8 mouse cellular contexts compared by ENCODE assay signal in genomic region chr4:89688804-89689497, GRCm38 (mm10). TPM values are rescaled to one million over a fixed set of nuclear protein-coding genes. Genes with fewer than 3 reads are reported as not detected.
DNase-seq lines count a peak whose midpoint lies in the region; ATAC-seq lines count a peak whose summit lies in the region.

No protein-coding gene starts in this region.

- peak; percentile 39 for DNase-seq in embryo, embryonic 10 days (ENCODE audit: low spot score)
- DNase-seq in embryo, embryonic 9.5 days (ENCODE audit: extremely low spot score), result no peak
- DNase-seq in R1 (ENCODE audit: low read depth, low spot score), result peak; percentile 60
- no peak for DNase-seq in layer of hippocampus, adult 18-20 months (ENCODE audit: low spot score in 2 of 2)
- no peak for DNase-seq in adrenal gland, postnatal 10 days
- DNase-seq in urinary bladder, postnatal 10 days (ENCODE audit: low spot score), result no peak

- peaks cover 43% of the 10 kb centered on the region for H3K27me3 ChIP-seq in hindbrain, embryonic 15.5 days
- H3K27me3 ChIP-seq in midbrain, embryonic 12.5 days, result peaks cover 42% of the 10 kb centered on the region

- peak overlapping the region; percentile 84 for H3K4me2 ChIP-seq in hindbrain, embryonic 15.5 days
- peak overlapping the region; percentile 67 for H3K4me2 ChIP-seq in midbrain, embryonic 12.5 days (replicated peaks)

- H3K27ac ChIP-seq in hindbrain, embryonic 15.5 days (replicated peaks), result no peak overlapping the region
- no peak overlapping the region for H3K27ac ChIP-seq in midbrain, embryonic 12.5 days (replicated peaks)

- peak overlapping the region; percentile 61 for H3K4me3 ChIP-seq in hindbrain, embryonic 15.5 days
- peak overlapping the region; percentile 63 for H3K4me3 ChIP-seq in midbrain, embryonic 12.5 days

- H3K4me1 ChIP-seq in hindbrain, embryonic 15.5 days (replicated peaks), result peaks cover 14% of the 10 kb centered on the region
- H3K4me1 ChIP-seq in midbrain, embryonic 12.5 days, result peaks cover 16% of the 10 kb centered on the region; the same call in 1 of the 2 replicates

- ATAC-seq in hindbrain, embryonic 15.5 days (ENCODE audit: low FRiP score, low read depth), result no peak
- no peak for ATAC-seq in midbrain, embryonic 12.5 days (ENCODE audit: low FRiP score, low read depth)

- 4% methylated on average over 16 of the region's 16 CpGs for WGBS in hindbrain, embryonic 15.5 days
- 1% methylated on average over 16 of the region's 16 CpGs for WGBS in midbrain, embryonic 12.5 days

- H3K9me3 ChIP-seq in hindbrain, embryonic 15.5 days, result no peaks in the 10 kb centered on the region
- no peaks in the 10 kb centered on the region for H3K9me3 ChIP-seq in midbrain, embryonic 12.5 days

- H3K36me3 ChIP-seq in hindbrain, embryonic 15.5 days, result no peaks in the 10 kb centered on the region
- H3K36me3 ChIP-seq in midbrain, embryonic 12.5 days, result no peaks in the 10 kb centered on the region

- H3K9ac ChIP-seq in hindbrain, embryonic 15.5 days, result peak overlapping the region; percentile 47
- peak overlapping the region; percentile 48 for H3K9ac ChIP-seq in midbrain, embryonic 12.5 days (replicated peaks)

RNA-seq across cellular contexts. Expression of gene Dmrta1, which starts 9.7 kb away (rescaled TPM):
- polyA plus RNA-seq in hindbrain, embryonic 15.5 days (2015; fragmentation: Nextera tagmentation; extraction: Ambion mirVana), result 0.40 and 0.54 TPM in 2 replicates
- 1.3 and 2.1 TPM in 2 replicates for polyA plus RNA-seq in midbrain, embryonic 12.5 days (2016; fragmentation: Nextera tagmentation; extraction: Ambion mirVana)
- under 1 TPM; 0.15 to 0.20 TPM for total RNA-seq in layer of hippocampus, adult 18-20 months (2021)
- total RNA-seq in adrenal gland, postnatal 10 days (2021), result under 1 TPM; 0.18 to 0.27 TPM

Comparison
In these comparisons a context has a peak if more than half of its experiments do, and no peak if none do; other contexts are left out.
1. DNase-seq: peak in embryo, embryonic 10 days (single experiment) and R1 (single experiment); none in embryo, embryonic 9.5 days (single experiment), layer of hippocampus, adult 18-20 months (0 of 2), adrenal gland, postnatal 10 days (single experiment) and urinary bladder, postnatal 10 days (single experiment).